Mouse (Mus musculus) intestine, embryonic 16.5 days (tissue): ENCODE measurements around the gene Trim6. TPM values are rescaled to one million over a fixed set of nuclear protein-coding genes. Genes with fewer than 3 reads are reported as not detected.
"Not testable (repeated sequence)": the region's sequence is repeated elsewhere in the genome, so short reads cannot be mapped to it uniquely, and the experiment has no call there.

Experiments used
- ATAC-seq: fragments of 200-750 bp; cut with Nextera tagmentation; 2 replicates; pipeline ENCODE4 v1.8.0; 2017; ENCODE audit warnings: moderate TSS enrichment, moderate library complexity
- H3K27ac ChIP-seq: fragments of 300-500 bp; sonication (generic); 2 replicates; pipeline ENCODE4 v1.5.1; 2014; ENCODE audit warnings: mild to moderate bottlenecking, low read length
- H3K27me3 ChIP-seq: fragments of 300-500 bp; sonication (generic); replicated peaks from 2 replicates; pipeline ENCODE4 v1.6.1; 2014; ENCODE audit warnings: low read length, control low read depth, mixed read lengths; ENCODE audit not compliant: control insufficient read depth, insufficient read depth
- H3K36me3 ChIP-seq: fragments of 300-500 bp; sonication (generic); 2 replicates; pipeline ENCODE4 v1.6.1; 2014; ENCODE audit warnings: low read length, control low read depth; ENCODE audit not compliant: control insufficient read depth, insufficient read depth
- H3K4me1 ChIP-seq: fragments of 300-500 bp; sonication (generic); 2 replicates; pipeline ENCODE4 v1.6.1; 2014; ENCODE audit warnings: low read length, control low read depth, mixed read lengths; ENCODE audit not compliant: control insufficient read depth, insufficient read depth
- H3K4me2 ChIP-seq: fragments of 300-500 bp; sonication (generic); 2 replicates; pipeline ENCODE4 v1.6.1; 2014; ENCODE audit warnings: low read depth, low read length, control low read depth
- H3K4me3 ChIP-seq: fragments of 300-500 bp; sonication (generic); 2 replicates; pipeline ENCODE4 v1.5.1; 2014; ENCODE audit warnings: mild to moderate bottlenecking, low read length
- H3K9ac ChIP-seq: fragments of 300-500 bp; sonication (generic); 2 replicates; pipeline ENCODE4 v1.6.1; 2014; ENCODE audit warnings: low read depth, low read length
- H3K9me3 ChIP-seq: fragments of 300-500 bp; sonication (generic); 2 replicates; pipeline ENCODE4 v1.6.1; 2016; ENCODE audit warnings: low read length, control low read depth; ENCODE audit not compliant: control insufficient read depth
- WGBS: fragments of 180-500 bp; shearing (Covaris S2); extraction: QIAGEN DNeasy Blood & Tissue Kit; methylation state at CpG from one replicate; pipeline ENCODE4 v1.1.7; 2014; 5-methylcytosine and 5-hydroxymethylcytosine counted together
- polyA plus RNA-seq: library from polyadenylated mRNA; unstranded; fragments of >200 nt; fragmentation: Nextera tagmentation; extraction: Ambion mirVana; gene quantifications from 2 replicates; pipeline ENCODE4 v1.2.1, GENCODE M21; 2015

Trim6 gene
- polyA plus RNA-seq, 1 experiment from 2014 or later = 1.2 TPM

DNA sequence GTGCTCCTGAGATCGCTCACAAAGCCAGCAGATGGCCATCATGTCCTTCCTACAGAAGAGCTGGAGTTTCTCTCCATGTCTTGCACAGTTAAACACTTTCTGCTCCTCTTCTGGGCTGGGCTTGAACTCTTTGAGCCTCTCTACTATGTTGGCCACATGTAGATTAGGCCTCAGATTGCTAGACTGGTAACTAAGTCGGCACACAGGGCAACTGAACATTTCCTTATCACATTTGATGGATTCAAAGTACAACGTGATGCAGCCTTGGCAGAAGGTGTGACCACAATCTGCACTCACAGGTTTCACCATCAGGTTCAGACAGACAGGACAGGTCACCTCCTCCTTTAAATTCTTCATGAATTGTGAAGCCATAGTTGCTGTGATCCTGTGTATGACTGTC is 60.8 kb downstream of the Trim6 start:
- not testable (repeated sequence) for ATAC-seq

More for the DNA sequence above, 60.8 kb downstream of the Trim6 start:
- 69% methylated on average over 3 of the region's 3 CpGs for WGBS
- H3K4me3 ChIP-seq, H3K27ac ChIP-seq, H3K4me2 ChIP-seq, H3K27me3 ChIP-seq, H3K9ac ChIP-seq, H3K36me3 ChIP-seq, H3K4me1 ChIP-seq, H3K9me3 ChIP-seq: not testable (repeated sequence)

Other genes starting within 250 kb of the Trim6 start
- gene Olfr635, start 247.6 kb upstream of the Trim6 start, polyA plus RNA-seq = not detected in 2 replicates
- gene Olfr638, start 220.0 kb upstream of the Trim6 start, polyA plus RNA-seq = not detected in 2 replicates
- not detected in 2 replicates for gene Olfr639, start 201.5 kb upstream of the Trim6 start, polyA plus RNA-seq
- gene Olfr640, start 193.2 kb upstream of the Trim6 start, polyA plus RNA-seq = not detected in 2 replicates
- gene Olfr641, start 183.3 kb upstream of the Trim6 start, polyA plus RNA-seq = not detected in 2 replicates
- not detected in 2 replicates for gene Olfr642, start 166.1 kb upstream of the Trim6 start, polyA plus RNA-seq
- not detected in 2 replicates for gene 4930516K23Rik, start 157.3 kb upstream of the Trim6 start, polyA plus RNA-seq
- gene Olfr644, start 146.9 kb upstream of the Trim6 start, polyA plus RNA-seq = not detected in 2 replicates
- not detected in 2 replicates for gene Olfr645, start 133.3 kb upstream of the Trim6 start, polyA plus RNA-seq
- gene Olfr646, start 113.9 kb upstream of the Trim6 start, polyA plus RNA-seq = not detected in 2 replicates
- gene Ubqln5, start 89.0 kb upstream of the Trim6 start, polyA plus RNA-seq = not detected in 2 replicates
- gene Olfr643, start 81.4 kb upstream of the Trim6 start, polyA plus RNA-seq = not detected in 2 replicates
- gene Ubqln3, start 75.5 kb upstream of the Trim6 start, polyA plus RNA-seq = not detected in 2 replicates
- not detected in 2 replicates for gene Ubqlnl, start 68.2 kb upstream of the Trim6 start, polyA plus RNA-seq
- not detected in 2 replicates for gene Olfm5, start 54.0 kb upstream of the Trim6 start, polyA plus RNA-seq
- gene Olfr648, start 35.4 kb upstream of the Trim6 start, polyA plus RNA-seq = 0.11 and 0.20 TPM in 2 replicates
- gene Olfr649, start 22.8 kb upstream of the Trim6 start, polyA plus RNA-seq = not detected in 2 replicates
- gene Trim34a, start 25.7 kb downstream of the Trim6 start, polyA plus RNA-seq = 2.0 and 2.6 TPM in 2 replicates
- 0.33 and 0.47 TPM in 2 replicates for gene Trim5, start 69.3 kb downstream of the Trim6 start, polyA plus RNA-seq
- 5.1 and 6.3 TPM in 2 replicates for gene Trim12a, start 96.7 kb downstream of the Trim6 start, polyA plus RNA-seq
- gene Trim34b, start 110.7 kb downstream of the Trim6 start, polyA plus RNA-seq = 0.13 TPM in 1 of 2 replicates, not detected in the other
- 1.9 and 2.5 TPM in 2 replicates for gene Trim12c, start 134.6 kb downstream of the Trim6 start, polyA plus RNA-seq
- gene Trim30b, start 151.1 kb downstream of the Trim6 start, polyA plus RNA-seq = 0.06 and 0.20 TPM in 2 replicates
- 0.31 and 0.34 TPM in 2 replicates for gene Trim30c, start 182.0 kb downstream of the Trim6 start, polyA plus RNA-seq
- 1.2 TPM in 2 replicates for gene Trim30a, start 246.4 kb downstream of the Trim6 start, polyA plus RNA-seq